Mouse (Mus musculus): Measurements from ENCODE around the gene Chd1. TPM values are rescaled to one million over a fixed set of nuclear protein-coding genes. Genes with fewer than 3 reads are reported as not detected.

Gene Chd1
- polyA plus RNA-seq, 1 experiment from 2014 or later: 28.5 TPM

- no peak overlapping the region for H3K27ac ChIP-seq
- H3K36me3 ChIP-seq: no peaks in the 10 kb centered on the region
- no peak overlapping the region for H3K4me3 ChIP-seq
- 69% methylated on average over 8 of the region's 8 CpGs for WGBS (ENCODE audit: insufficient replicate concordance)
- H3K9ac ChIP-seq: no peak overlapping the region
- no peaks in the 10 kb centered on the region for H3K27me3 ChIP-seq (replicated peaks)
- H3K4me1 ChIP-seq: no peaks in the 10 kb centered on the region
- no peak for ATAC-seq
- H3K9me3 ChIP-seq (replicated peaks): no peaks in the 10 kb centered on the region
- H3K4me2 ChIP-seq: no peak overlapping the region
Measured at GRCm38 (mm10) chr17:15790716-15791115, 85.9 kb downstream of the Chd1 start.

DNA sequence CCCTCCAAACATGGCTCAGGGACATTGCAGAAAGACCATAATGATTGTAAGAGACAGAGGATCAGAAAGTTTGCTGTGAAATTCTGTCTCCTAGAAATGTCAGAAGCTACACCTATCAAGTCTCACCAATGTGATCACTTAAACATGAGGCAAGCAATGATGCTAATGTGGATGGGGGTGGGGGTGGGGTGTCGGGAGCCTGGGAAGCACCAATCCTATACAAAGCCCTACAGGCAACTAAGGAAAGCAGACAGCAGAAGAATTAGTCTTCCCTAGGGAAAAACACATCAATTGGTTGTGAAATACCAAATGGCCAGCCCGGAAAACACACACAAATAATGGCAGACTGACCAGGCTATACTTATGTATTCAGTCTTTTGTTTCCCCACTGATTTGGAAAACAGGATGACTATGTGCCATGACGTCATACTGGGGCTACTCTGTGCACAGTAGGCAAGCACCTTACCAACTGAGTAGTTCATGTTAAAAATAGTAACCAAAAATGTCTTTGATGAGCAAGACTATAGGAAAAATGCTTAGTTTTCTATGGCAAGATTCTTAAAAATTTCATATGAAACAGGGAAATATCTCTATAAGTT, 94.5 kb downstream of the Chd1 start:
- Histone ChIP-seq H3K36me3 (no peaks in the 10 kb centered on the region), H3K4me3 (no peak overlapping the region), H3K4me1 (no peaks in the 10 kb centered on the region), H3K27me3 (replicated peaks) (no peaks in the 10 kb centered on the region), H3K9ac (no peak overlapping the region), H3K9me3 (replicated peaks) (no peaks in the 10 kb centered on the region), H3K4me2 (no peak overlapping the region), H3K27ac (no peak overlapping the region)
- ATAC-seq: no peak
- WGBS (ENCODE audit: insufficient replicate concordance): 57% methylated on average over 3 of the region's 3 CpGs

DNA sequence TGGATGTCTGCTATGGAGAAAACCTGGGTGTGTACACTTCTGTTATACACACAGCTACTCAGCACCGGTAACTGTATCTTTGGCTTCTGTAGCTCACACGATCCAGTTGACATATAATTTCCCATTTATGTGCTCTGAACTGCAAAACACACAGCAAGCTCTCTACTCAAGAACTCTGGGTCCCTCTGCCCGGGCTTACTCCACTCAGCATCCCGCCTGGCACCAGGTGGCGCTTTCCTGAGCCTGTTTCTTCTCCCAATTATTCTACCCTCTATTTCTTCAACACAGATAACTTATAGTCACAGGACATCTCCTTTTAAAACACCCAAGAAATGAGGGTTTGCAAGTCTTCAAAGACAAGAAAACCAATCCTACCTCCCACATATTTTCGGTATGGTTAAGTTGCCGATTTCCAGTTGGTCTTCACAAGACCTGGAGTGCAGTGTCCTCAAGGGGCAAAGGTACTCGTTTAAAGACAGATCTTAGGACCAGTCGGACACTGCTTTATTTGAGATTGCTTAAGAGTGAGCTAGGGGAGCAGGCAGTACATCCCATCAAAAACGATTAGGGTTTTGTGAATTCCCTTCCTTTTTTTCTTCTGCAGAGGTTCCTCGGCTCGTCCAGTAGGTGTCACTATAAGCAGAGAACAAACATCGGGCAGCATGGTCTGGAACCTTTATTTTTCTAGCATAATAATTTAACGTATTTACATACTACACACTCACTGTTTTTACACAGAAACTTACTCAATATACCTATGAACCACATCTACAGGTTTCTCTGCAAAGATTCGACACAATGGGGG, 99.4 kb downstream of the Chd1 start:
- no peaks in the 10 kb centered on the region for H3K4me1 ChIP-seq
- no peak overlapping the region for H3K9ac ChIP-seq
- H3K27ac ChIP-seq: no peak overlapping the region
- no peaks in the 10 kb centered on the region for H3K9me3 ChIP-seq (replicated peaks)
- no peaks in the 10 kb centered on the region for H3K27me3 ChIP-seq (replicated peaks)
- H3K36me3 ChIP-seq: 0 out of 2 replicates have a peak, but pooled peaks cover 4% of the 10 kb centered on the region
- 37% methylated on average over 15 of the region's 15 CpGs for WGBS (ENCODE audit: insufficient replicate concordance)
- ATAC-seq: no peak
- H3K4me2 ChIP-seq: no peak overlapping the region
- H3K4me3 ChIP-seq: no peak overlapping the region

- H3K4me1 ChIP-seq: no peaks in the 10 kb centered on the region
- H3K36me3 ChIP-seq: 0 out of 2 replicates have a peak, but pooled peaks cover 4% of the 10 kb centered on the region
- H3K9me3 ChIP-seq (replicated peaks): no peaks in the 10 kb centered on the region
- no peak overlapping the region for H3K27ac ChIP-seq
- no peak overlapping the region for H3K4me2 ChIP-seq
- H3K9ac ChIP-seq: no peak overlapping the region
- H3K27me3 ChIP-seq (replicated peaks): no peaks in the 10 kb centered on the region
- ATAC-seq: no peak
- no peak overlapping the region for H3K4me3 ChIP-seq
- WGBS (ENCODE audit: insufficient replicate concordance): 67% methylated on average over 23 of the region's 23 CpGs
Measured at GRCm38 (mm10) chr17:15807295-15807984, 102.7 kb downstream of the Chd1 start.

GRCm38 (mm10) chr17:15808015-15808414, 103.2 kb downstream of the Chd1 start:
- 39% methylated on average over 4 of the region's 4 CpGs for WGBS (ENCODE audit: insufficient replicate concordance)

DNA sequence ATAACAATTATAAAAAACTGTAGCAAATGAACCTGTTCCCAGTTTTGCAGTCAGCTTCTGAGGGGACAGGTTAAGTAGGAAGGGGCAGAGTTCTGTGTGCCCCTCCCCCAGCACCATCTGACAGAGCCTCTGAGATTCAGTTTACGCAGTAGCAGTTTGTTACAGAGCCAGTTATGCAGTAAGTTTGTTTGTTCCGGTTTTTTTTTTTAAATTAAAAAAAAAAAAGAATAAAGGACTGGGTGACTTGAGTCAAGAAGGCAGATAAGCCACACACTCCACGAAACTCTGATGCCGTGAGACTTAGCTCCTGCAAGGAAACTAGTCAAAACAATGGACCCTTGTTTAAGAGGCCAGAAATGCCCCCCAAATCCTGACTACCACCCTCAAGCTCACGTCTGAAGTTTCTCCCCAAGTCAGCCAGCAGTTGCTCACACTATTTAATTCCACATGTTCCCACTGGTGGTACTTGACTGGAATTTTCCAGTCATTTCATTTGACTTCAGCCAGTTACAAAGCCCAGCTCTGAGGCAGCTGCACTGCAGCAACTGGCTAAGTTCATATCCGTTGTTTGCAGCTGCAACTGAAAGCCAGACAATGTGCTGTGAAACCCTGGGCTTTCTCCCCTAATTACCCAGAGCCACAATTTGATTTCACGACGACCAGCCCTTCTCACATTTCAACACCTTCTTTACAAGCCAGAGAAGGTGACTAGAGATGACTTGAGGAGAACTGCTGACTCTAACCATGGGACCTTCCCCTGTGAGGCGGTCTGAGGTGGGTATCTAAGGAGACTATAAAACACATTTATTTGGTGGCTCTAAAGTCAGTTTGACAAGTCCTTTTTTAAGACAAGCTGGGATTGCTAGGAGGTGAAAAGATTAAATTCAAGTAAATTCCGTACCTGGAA, 104.0 kb downstream of the Chd1 start:
- H3K9ac ChIP-seq: no peak overlapping the region
- no peak for ATAC-seq
- no peak overlapping the region for H3K4me3 ChIP-seq
- no peak overlapping the region for H3K4me2 ChIP-seq
- H3K4me1 ChIP-seq: no peaks in the 10 kb centered on the region
- H3K36me3 ChIP-seq: 0 out of 2 replicates have a peak, but pooled peaks cover 4% of the 10 kb centered on the region
- H3K27me3 ChIP-seq (replicated peaks): no peaks in the 10 kb centered on the region
- WGBS (ENCODE audit: insufficient replicate concordance): 29% methylated on average over 10 of the region's 10 CpGs
- no peak overlapping the region for H3K27ac ChIP-seq
- no peaks in the 10 kb centered on the region for H3K9me3 ChIP-seq (replicated peaks)

More at GRCm38 (mm10) chr17:15808015-15808414, 103.2 kb downstream of the Chd1 start:
- Histone ChIP-seq H3K4me1 (no peaks in the 10 kb centered on the region), H3K27me3 (replicated peaks) (no peaks in the 10 kb centered on the region), H3K9me3 (replicated peaks) (no peaks in the 10 kb centered on the region), H3K9ac (no peak overlapping the region), H3K36me3 (0 out of 2 replicates have a peak, but pooled peaks cover 4% of the 10 kb centered on the region), H3K4me3 (no peak overlapping the region), H3K27ac (no peak overlapping the region), H3K4me2 (no peak overlapping the region)
- ATAC-seq: no peak

DNA sequence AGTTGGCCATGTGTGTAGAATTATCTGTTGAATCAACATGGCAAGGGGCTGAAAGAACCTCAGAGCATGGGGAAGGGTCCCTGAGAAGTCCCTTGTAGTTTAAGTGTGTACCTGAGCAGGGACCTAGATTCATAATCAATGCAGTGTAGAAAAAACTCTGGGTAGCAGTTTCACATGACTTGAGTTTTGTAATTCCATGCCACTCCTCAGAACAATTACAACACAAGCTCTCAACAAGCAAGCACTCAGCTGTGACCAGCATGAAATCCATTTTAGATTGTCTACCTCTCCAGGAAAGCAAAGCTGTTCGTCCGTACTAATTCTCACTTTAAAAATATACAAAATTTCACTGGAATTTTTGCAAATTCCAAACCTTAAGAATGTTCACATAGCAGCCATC, 105.2 kb downstream of the Chd1 start:
- 0 out of 2 replicates have a peak, but pooled peaks cover 4% of the 10 kb centered on the region for H3K36me3 ChIP-seq
- 75% methylated on average over 2 of the region's 2 CpGs for WGBS (ENCODE audit: insufficient replicate concordance)
- no peaks in the 10 kb centered on the region for H3K4me1 ChIP-seq
- no peaks in the 10 kb centered on the region for H3K9me3 ChIP-seq (replicated peaks)
- H3K4me3 ChIP-seq: no peak overlapping the region
- no peak for ATAC-seq
- H3K4me2 ChIP-seq: no peak overlapping the region
- H3K27ac ChIP-seq: no peak overlapping the region
- no peak overlapping the region for H3K9ac ChIP-seq
- no peaks in the 10 kb centered on the region for H3K27me3 ChIP-seq (replicated peaks)

GRCm38 (mm10) chr17:15812136-15812778, 107.5 kb downstream of the Chd1 start:
- Histone ChIP-seq H3K36me3 (0 out of 2 replicates have a peak, but pooled peaks cover 2% of the 10 kb centered on the region), H3K27ac (no peak overlapping the region), H3K9ac (no peak overlapping the region), H3K27me3 (replicated peaks) (no peaks in the 10 kb centered on the region), H3K4me2 (no peak overlapping the region), H3K4me3 (no peak overlapping the region), H3K9me3 (replicated peaks) (no peaks in the 10 kb centered on the region), H3K4me1 (no peaks in the 10 kb centered on the region)
- ATAC-seq: no peak
- 65% methylated on average over 13 of the region's 13 CpGs for WGBS (ENCODE audit: insufficient replicate concordance)

GRCm38 (mm10) chr17:15813658-15814212, 109.0 kb downstream of the Chd1 start:
- 75% methylated on average over 3 of the region's 3 CpGs for WGBS (ENCODE audit: insufficient replicate concordance)
- Histone ChIP-seq H3K27me3 (replicated peaks) (no peaks in the 10 kb centered on the region), H3K27ac (no peak overlapping the region), H3K4me1 (no peaks in the 10 kb centered on the region), H3K36me3 (no peaks in the 10 kb centered on the region), H3K9ac (no peak overlapping the region), H3K4me2 (no peak overlapping the region), H3K4me3 (no peak overlapping the region), H3K9me3 (replicated peaks) (no peaks in the 10 kb centered on the region)
- no peak for ATAC-seq

DNA sequence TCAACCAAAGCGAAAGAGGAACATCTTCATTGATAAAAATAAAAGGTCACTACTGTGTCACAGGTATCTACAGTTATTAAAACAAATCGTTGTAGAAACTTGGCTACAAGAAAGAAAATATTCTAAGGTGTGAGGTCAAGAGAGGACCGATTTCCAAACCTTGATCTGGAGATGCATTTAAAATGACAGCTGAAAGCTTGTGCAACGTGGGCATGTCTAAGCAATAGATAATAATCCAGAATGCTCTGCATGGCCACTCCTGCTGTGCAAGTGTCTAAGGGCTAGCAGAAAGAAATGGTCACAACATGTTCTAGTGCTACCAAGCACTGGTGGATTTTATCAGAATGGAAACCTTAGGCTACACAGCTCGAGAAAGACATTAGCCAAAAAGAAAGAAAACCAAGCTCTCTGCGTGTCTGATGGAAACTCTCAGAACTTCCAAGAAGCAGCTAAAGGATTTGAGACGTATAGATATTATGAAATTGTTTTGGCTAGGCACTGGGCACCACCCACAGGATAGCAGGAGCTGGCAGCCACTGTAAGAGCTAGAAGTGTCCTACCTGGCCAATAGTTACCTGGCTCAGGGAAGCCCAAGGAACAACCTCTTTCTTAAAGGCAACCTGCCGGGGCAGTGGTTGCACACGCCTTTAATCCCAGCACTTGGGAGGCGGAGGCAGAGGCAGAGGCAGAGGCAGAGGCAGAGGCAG, 110.7 kb downstream of the Chd1 start:
- Histone ChIP-seq H3K27me3 (replicated peaks) (no peaks in the 10 kb centered on the region), H3K36me3 (no peaks in the 10 kb centered on the region), H3K27ac (no peak overlapping the region), H3K4me3 (no peak overlapping the region), H3K9me3 (replicated peaks) (no peaks in the 10 kb centered on the region), H3K4me2 (no peak overlapping the region), H3K9ac (no peak overlapping the region), H3K4me1 (no peaks in the 10 kb centered on the region)
- no peak for ATAC-seq
- WGBS (ENCODE audit: insufficient replicate concordance): 68% methylated on average over 10 of the region's 10 CpGs
